Mouse (Mus musculus): Measurements from ENCODE around the gene Zc3h4.
A peak's percentile ranks its signal among the peaks of the same experiment; 100 is the strongest.

Gene Zc3h4

GRCm38 (mm10) chr7:16401991-16402431 is 1.3 kb downstream of the Zc3h4 start:
- peak; percentile 28 to 49 for DNase-seq

- no peak for DNase-seq
Observed at GRCm38 (mm10) chr7:16402449-16402848, 1.7 kb downstream of the Zc3h4 start.

GRCm38 (mm10) chr7:16402968-16403948 is 2.5 kb downstream of the Zc3h4 start:
- peak in 1 of 2 experiments; percentile 35 for DNase-seq

GRCm38 (mm10) chr7:16404315-16405072 is 3.8 kb downstream of the Zc3h4 start:
- peak in 1 of 2 experiments; percentile 34 for DNase-seq

- peak; percentile 42 to 82 for DNase-seq
Observed at GRCm38 (mm10) chr7:16405073-16405455, 4.4 kb downstream of the Zc3h4 start.

GRCm38 (mm10) chr7:16405516-16406351 is 5.0 kb downstream of the Zc3h4 start:
- DNase-seq: peak; percentile 60 to 79

GRCm38 (mm10) chr7:16406978-16407377 is 6.3 kb downstream of the Zc3h4 start:
- peak in 1 of 2 experiments; percentile 4 for DNase-seq

- no peak for DNase-seq
Observed at GRCm38 (mm10) chr7:16411100-16411499, 10.4 kb downstream of the Zc3h4 start.

- no peak for DNase-seq
Observed at GRCm38 (mm10) chr7:16412220-16412896, 11.6 kb downstream of the Zc3h4 start.

GRCm38 (mm10) chr7:16412930-16413329 is 12.2 kb downstream of the Zc3h4 start:
- DNase-seq: no peak

GRCm38 (mm10) chr7:16415426-16415825 is 14.7 kb downstream of the Zc3h4 start:
- peak; percentile 55 to 80 for DNase-seq

GRCm38 (mm10) chr7:16417141-16417771 is 16.5 kb downstream of the Zc3h4 start:
- peak; percentile 58 to 78 for DNase-seq

GRCm38 (mm10) chr7:16418713-16419112 is 18.0 kb downstream of the Zc3h4 start:
- no peak for DNase-seq

GRCm38 (mm10) chr7:16420493-16421118 is 19.9 kb downstream of the Zc3h4 start:
- DNase-seq: peak; percentile 21 to 52

- peak; percentile 32 to 62 for DNase-seq
Observed at GRCm38 (mm10) chr7:16422222-16422856, 21.6 kb downstream of the Zc3h4 start.

- no peak for DNase-seq
Observed at GRCm38 (mm10) chr7:16423731-16424130, 23.0 kb downstream of the Zc3h4 start.

- DNase-seq: no peak
Observed at GRCm38 (mm10) chr7:16425721-16426120, 25.0 kb downstream of the Zc3h4 start.

GRCm38 (mm10) chr7:16426129-16426729 is 25.5 kb downstream of the Zc3h4 start:
- DNase-seq: peak; percentile 91 to 95

- no peak for DNase-seq
Observed at GRCm38 (mm10) chr7:16433352-16433971, 32.8 kb downstream of the Zc3h4 start.

Data from kidney, postnatal 25 days (tissue).